ENCODE assay signal across 12 mouse cellular contexts in the genomic region with DNA sequence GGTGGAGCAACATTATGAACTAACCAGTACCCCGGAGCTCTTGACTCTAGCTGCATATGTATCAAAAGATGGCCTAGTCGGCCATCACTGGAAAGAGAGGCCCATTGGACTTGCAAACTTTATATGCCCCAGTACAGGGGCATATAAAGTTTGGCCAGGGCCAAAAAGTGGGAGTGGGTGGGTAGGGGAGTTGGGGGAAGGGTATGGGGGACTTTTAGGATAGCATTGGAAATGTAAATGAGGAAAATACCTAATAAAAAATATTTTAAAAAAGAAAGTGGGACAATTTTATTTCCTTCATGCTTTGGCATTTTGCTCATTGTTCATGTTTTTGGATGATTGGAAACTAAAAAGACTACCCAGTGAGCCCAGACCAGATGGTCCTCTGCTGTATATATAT. TPM values are rescaled to one million over a fixed set of nuclear protein-coding genes. Genes with fewer than 3 reads are reported as not detected.
DNase-seq lines count a peak whose midpoint lies in the region; ATAC-seq lines count a peak whose summit lies in the region.
"Not testable (repeated sequence)": the region's sequence is repeated elsewhere in the genome, so short reads cannot be mapped to it uniquely, and the experiment has no call there.
"Had no signal": no experiment of that assay in that cellular context is flagged by ENCODE, and none has a peak within 500 bp of the region (broad histone marks: within the 10 kb centered on the region; RNA-seq: fewer than 3 reads in every experiment).

No protein-coding gene starts in this region.

- DNase-seq in embryo, embryonic 10.5 days (ENCODE audit: low spot score), result peak; percentile 75
- peak; percentile 70 for DNase-seq in embryo, embryonic 11 days
- peak; percentile 1 for DNase-seq in forebrain, embryonic 14.5 days (ENCODE audit: low spot score)
- DNase-seq in hindbrain, embryonic 11.5 days (ENCODE audit: low spot score), result peak; percentile 54
- peak; percentile 93 for DNase-seq in midbrain, embryonic 11.5 days (ENCODE audit: low spot score, missing footprints)
- DNase-seq in midbrain, embryonic 14.5 days, result peak; percentile 20
- DNase-seq in neural tube, embryonic 11.5 days (ENCODE audit: low spot score), result peak; percentile 70
- DNase-seq in thymus, postnatal 0 days (ENCODE audit: low spot score), result peak; percentile 57

- ATAC-seq in forebrain, embryonic 14.5 days; hindbrain, embryonic 11.5 days (ENCODE audit: low FRiP score); midbrain, embryonic 11.5 days (ENCODE audit: low FRiP score); midbrain, embryonic 14.5 days (ENCODE audit: low FRiP score, low TSS enrichment); neural tube, embryonic 11.5 days (ENCODE audit: insufficient read depth, low FRiP score, low TSS enrichment): not testable (repeated sequence)

- not testable (repeated sequence) for H3K27ac ChIP-seq in forebrain, embryonic 14.5 days (ENCODE audit: low read depth, low read length); hindbrain, embryonic 11.5 days (ENCODE audit: low read depth, low read length); midbrain, embryonic 11.5 days (ENCODE audit: low read depth, low read length); midbrain, embryonic 14.5 days (replicated peaks; ENCODE audit: low read depth, low read length); neural tube, embryonic 11.5 days (ENCODE audit: low read depth, low read length)

- H3K4me1 ChIP-seq in forebrain, embryonic 14.5 days (ENCODE audit: control insufficient read depth, insufficient read depth, low read length); hindbrain, embryonic 11.5 days (replicated peaks; ENCODE audit: control insufficient read depth, insufficient read depth, low read length); midbrain, embryonic 11.5 days (ENCODE audit: control insufficient read depth, insufficient read depth, low read length); midbrain, embryonic 14.5 days (ENCODE audit: control insufficient read depth, insufficient read depth, low read length); neural tube, embryonic 11.5 days (ENCODE audit: control insufficient read depth, insufficient read depth, low read length): not testable (repeated sequence)

- not testable (repeated sequence) for H3K4me3 ChIP-seq in forebrain, embryonic 14.5 days (ENCODE audit: low read depth, low read length); hindbrain, embryonic 11.5 days (ENCODE audit: low read depth, low read length); midbrain, embryonic 11.5 days (ENCODE audit: low read depth, low read length); midbrain, embryonic 14.5 days (replicated peaks; ENCODE audit: low read depth, low read length); neural tube, embryonic 11.5 days (ENCODE audit: low read depth, low read length)

- 93% methylated on average over 2 of the region's 2 CpGs for WGBS in forebrain, embryonic 14.5 days
- WGBS in hindbrain, embryonic 11.5 days, result 92% methylated on average over 2 of the region's 2 CpGs
- 79% methylated on average over 2 of the region's 2 CpGs for WGBS in midbrain, embryonic 11.5 days
- WGBS in midbrain, embryonic 14.5 days, result 85% methylated on average over 1 of the region's 2 CpGs
- whole genome bisulfite sequencing in neural tube, embryonic 11.5 days, result 100% methylated on average over 2 of the region's 2 CpGs

- H3K9me3 ChIP-seq in forebrain, embryonic 14.5 days (replicated peaks; ENCODE audit: control insufficient read depth, low read length); hindbrain, embryonic 11.5 days (ENCODE audit: control insufficient read depth, low read length); midbrain, embryonic 11.5 days (ENCODE audit: control insufficient read depth, low read length); midbrain, embryonic 14.5 days (ENCODE audit: control insufficient read depth, low read length); neural tube, embryonic 11.5 days (ENCODE audit: control insufficient read depth, low read length): not testable (repeated sequence)

- not testable (repeated sequence) for H3K36me3 ChIP-seq in forebrain, embryonic 14.5 days (ENCODE audit: control insufficient read depth, insufficient read depth, low read length); hindbrain, embryonic 11.5 days (ENCODE audit: control insufficient read depth, insufficient read depth, low read length); midbrain, embryonic 11.5 days (ENCODE audit: control insufficient read depth, insufficient read depth, low read length); midbrain, embryonic 14.5 days (ENCODE audit: control insufficient read depth, insufficient read depth, low read length); neural tube, embryonic 11.5 days (ENCODE audit: control insufficient read depth, insufficient read depth, low read length)

- H3K27me3 ChIP-seq in forebrain, embryonic 14.5 days (replicated peaks; ENCODE audit: control insufficient read depth, insufficient read depth, low read length); hindbrain, embryonic 11.5 days (ENCODE audit: control insufficient read depth, insufficient read depth, low read length); midbrain, embryonic 11.5 days (ENCODE audit: control insufficient read depth, insufficient read depth, low read length); midbrain, embryonic 14.5 days (ENCODE audit: control insufficient read depth, insufficient read depth, low read length); neural tube, embryonic 11.5 days (ENCODE audit: control insufficient read depth, insufficient read depth, low read length): not testable (repeated sequence)

- not testable (repeated sequence) for H3K9ac ChIP-seq in forebrain, embryonic 14.5 days (ENCODE audit: low read length); hindbrain, embryonic 11.5 days (ENCODE audit: low read depth, low read length); midbrain, embryonic 11.5 days (ENCODE audit: low read length); midbrain, embryonic 14.5 days (replicated peaks; ENCODE audit: low read length); neural tube, embryonic 11.5 days (ENCODE audit: low read length)

- H3K4me2 ChIP-seq in forebrain, embryonic 14.5 days (ENCODE audit: low read length); hindbrain, embryonic 11.5 days (replicated peaks; ENCODE audit: low read depth, low read length); midbrain, embryonic 11.5 days; midbrain, embryonic 14.5 days (ENCODE audit: low read length); neural tube, embryonic 11.5 days (ENCODE audit: low read depth): not testable (repeated sequence)

RNA-seq across cellular contexts. Expression of gene P2ry10, which starts 4.9 kb away (rescaled TPM):
- polyA plus RNA-seq in forebrain, embryonic 14.5 days (2014; fragmentation: Nextera tagmentation; extraction: Ambion mirVana), result not detected in 2 replicates
- not detected in 2 replicates for polyA plus RNA-seq in hindbrain, embryonic 11.5 days (2014; fragmentation: Nextera tagmentation; extraction: Ambion mirVana)
- not detected in 2 replicates for polyA plus RNA-seq in midbrain, embryonic 11.5 days (2014; fragmentation: Nextera tagmentation; extraction: Ambion mirVana)
- not detected in 2 replicates for polyA plus RNA-seq in midbrain, embryonic 14.5 days (2014; fragmentation: Nextera tagmentation; extraction: Ambion mirVana)
- 0.11 TPM in 1 of 2 replicates, not detected in the other for polyA plus RNA-seq in neural tube, embryonic 11.5 days (2014; fragmentation: Nextera tagmentation; extraction: Ambion mirVana)
- 72.5 and 78.1 TPM in 2 replicates for polyA plus RNA-seq in thymus, postnatal 0 days (2015; fragmentation: Nextera tagmentation; extraction: Ambion mirVana)
- polyA plus RNA-seq: adrenal gland, adult 2 months; brain, embryonic 14.5 days; C2C12; Patski had no signal

Comparison
In these comparisons a context has a peak if more than half of its experiments do, and no peak if none do; other contexts are left out.
1. DNase-seq: peak in every context shown above with its lines; median percentile 93 in midbrain, embryonic 11.5 days; 75 in embryo, embryonic 10.5 days; 70 in embryo, embryonic 11 days; 70 in neural tube, embryonic 11.5 days; 57 in thymus, postnatal 0 days; 54 in hindbrain, embryonic 11.5 days; 20 in midbrain, embryonic 14.5 days; 1 in forebrain, embryonic 14.5 days.
2. RNA of gene P2ry10, which starts 4.9 kb away (polyA plus RNA-seq): 72.5 to 78.1 TPM in thymus, postnatal 0 days; 0.11 TPM in neural tube, embryonic 11.5 days, not detected in forebrain, embryonic 14.5 days, not detected in hindbrain, embryonic 11.5 days, not detected in midbrain, embryonic 11.5 days and not detected in midbrain, embryonic 14.5 days; every median in the first group is over 10 times any median in the second.